Mouse (Mus musculus): ENCODE measurements around the gene Gm3336. TPM values are rescaled to one million over a fixed set of nuclear protein-coding genes. Genes with fewer than 3 reads are reported as not detected.
A peak's percentile ranks its signal among the peaks of the same experiment; 100 is the strongest.

The Gm3336 gene
- polyA plus RNA-seq, 1 experiment from 2014 or later: 32.2 TPM

DNA sequence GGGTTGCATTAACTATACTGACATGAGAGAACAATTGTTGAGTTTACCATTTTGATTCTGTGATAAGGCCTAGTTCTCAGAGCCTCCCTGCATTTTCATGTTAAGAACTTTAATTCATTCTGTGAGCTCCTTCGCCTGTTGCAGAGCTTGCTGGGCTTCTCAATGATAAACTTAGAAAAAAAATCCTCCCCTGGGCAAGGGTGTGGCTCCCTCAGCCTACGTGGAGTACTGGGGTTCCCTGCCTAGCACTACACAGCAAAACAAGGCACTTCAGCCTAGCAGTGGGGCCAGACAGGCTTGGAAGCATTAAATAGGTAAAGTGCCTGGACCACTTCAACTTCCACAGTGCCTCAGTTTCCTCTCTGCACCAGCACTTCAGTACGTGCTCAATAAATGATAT lies 36.9 kb upstream of the Gm3336 start:
- Histone ChIP-seq H3K4me3 (ENCODE audit: low read depth, low read length) (no peak overlapping the region), H3K27me3 (ENCODE audit: control insufficient read depth, insufficient read depth, low read length) (no peaks in the 10 kb centered on the region), H3K9ac (ENCODE audit: low read length) (no peak overlapping the region), H3K9me3 (ENCODE audit: control insufficient read depth, low read length) (no peaks in the 10 kb centered on the region), H3K27ac (replicated peaks) (peak overlapping the region; percentile 91), H3K4me1 (replicated peaks; ENCODE audit: control insufficient read depth, insufficient read depth) (peaks cover 4% of the 10 kb centered on the region), H3K4me2 (replicated peaks; ENCODE audit: low read depth) (no peak overlapping the region), H3K36me3 (ENCODE audit: control insufficient read depth, insufficient read depth, low read length) (0 out of 2 replicates have a peak, but pooled peaks cover 3% of the 10 kb centered on the region)
- WGBS: 50% methylated on average over 3 of the region's 3 CpGs
- TF ChIP-seq CTCF (IDR thresholded peaks at IDR 0.05; ENCODE audit: low read depth) (no peak), EP300 (optimal IDR thresholded peaks at IDR 0.05) (no peak)
- DNase-seq (ENCODE audit: low spot score) (no peak), ATAC-seq (ENCODE audit: low FRiP score, low TSS enrichment) (no peak)

DNA sequence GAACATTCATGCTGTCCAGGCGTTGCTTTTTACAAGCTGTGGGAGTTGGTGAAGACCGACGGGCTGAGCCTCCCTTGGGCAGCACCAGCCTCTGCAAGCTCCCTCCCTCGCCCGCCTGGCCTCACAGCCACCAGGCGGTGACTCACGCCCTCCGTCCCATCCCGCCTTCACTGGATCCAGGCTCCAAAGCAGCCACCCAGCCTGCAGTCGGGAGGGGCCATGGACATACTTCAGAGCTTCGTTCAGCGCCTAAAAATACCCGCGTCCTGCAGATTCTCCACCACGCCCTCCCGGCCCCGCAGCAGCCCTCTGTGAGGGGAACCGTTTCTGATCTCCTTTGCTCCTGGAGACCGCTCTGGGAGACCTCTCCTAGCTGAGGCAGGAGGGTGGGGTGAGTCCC lies 36.1 kb upstream of the Gm3336 start:
- ATAC-seq (ENCODE audit: low FRiP score, low TSS enrichment): peak; percentile 84
- Histone ChIP-seq H3K36me3 (ENCODE audit: control insufficient read depth, insufficient read depth, low read length) (0 out of 2 replicates have a peak, but pooled peaks cover 3% of the 10 kb centered on the region), H3K9me3 (ENCODE audit: control insufficient read depth, low read length) (no peaks in the 10 kb centered on the region), H3K4me3 (ENCODE audit: low read depth, low read length) (no peak overlapping the region), H3K9ac (ENCODE audit: low read length) (peak overlapping the region; percentile 38; the same call in 1 of the 2 replicates), H3K4me2 (replicated peaks; ENCODE audit: low read depth) (peak overlapping the region; percentile 31), H3K27ac (replicated peaks) (peak overlapping the region; percentile 91), H3K4me1 (replicated peaks; ENCODE audit: control insufficient read depth, insufficient read depth) (peaks cover 4% of the 10 kb centered on the region), H3K27me3 (ENCODE audit: control insufficient read depth, insufficient read depth, low read length) (no peaks in the 10 kb centered on the region)
- peak; percentile 58 for TF ChIP-seq CTCF (IDR thresholded peaks at IDR 0.05; ENCODE audit: low read depth)
- no peak for TF ChIP-seq EP300 (optimal IDR thresholded peaks at IDR 0.05)
- 3% methylated on average over 19 of the region's 19 CpGs for WGBS
- DNase-seq (ENCODE audit: low spot score): peak; percentile 89

DNA sequence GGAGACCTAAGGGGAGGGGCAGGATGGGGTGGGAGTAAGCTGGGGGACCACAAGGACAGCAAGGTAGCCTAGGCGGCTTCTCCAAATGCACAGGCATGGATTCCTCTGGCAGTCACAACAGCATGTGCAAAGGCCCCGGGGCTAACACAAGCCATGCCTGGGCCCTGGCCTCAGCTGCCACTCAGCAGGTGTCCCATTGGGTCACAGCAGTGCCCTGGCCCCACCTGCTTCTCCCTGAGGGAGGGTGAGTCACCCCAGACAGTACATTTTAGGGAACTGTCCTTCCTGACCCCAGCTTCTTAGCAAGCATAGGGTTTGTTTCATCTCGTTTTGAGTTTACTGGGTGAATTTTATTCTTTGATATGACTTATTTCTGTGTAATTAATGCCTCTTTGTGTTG lies 35.7 kb upstream of the Gm3336 start:
- peak overlapping the region; percentile 31 for H3K4me2 ChIP-seq (replicated peaks; ENCODE audit: low read depth)
- peak overlapping the region; percentile 91 for H3K27ac ChIP-seq (replicated peaks)
- H3K4me3 ChIP-seq (ENCODE audit: low read depth, low read length): no peak overlapping the region
- H3K4me1 ChIP-seq (replicated peaks; ENCODE audit: control insufficient read depth, insufficient read depth): peaks cover 4% of the 10 kb centered on the region
- TF ChIP-seq EP300 (optimal IDR thresholded peaks at IDR 0.05) (no peak), CTCF (IDR thresholded peaks at IDR 0.05; ENCODE audit: low read depth) (no peak)
- ATAC-seq (ENCODE audit: low FRiP score, low TSS enrichment) (no peak), DNase-seq (ENCODE audit: low spot score) (no peak)
- WGBS: 54% methylated on average over 3 of the region's 3 CpGs
- H3K9ac ChIP-seq (ENCODE audit: low read length): peak overlapping the region; percentile 38; the same call in 1 of the 2 replicates
- H3K36me3 ChIP-seq (ENCODE audit: control insufficient read depth, insufficient read depth, low read length): 0 out of 2 replicates have a peak, but pooled peaks cover 3% of the 10 kb centered on the region
- H3K9me3 ChIP-seq (ENCODE audit: control insufficient read depth, low read length): no peaks in the 10 kb centered on the region
- H3K27me3 ChIP-seq (ENCODE audit: control insufficient read depth, insufficient read depth, low read length): no peaks in the 10 kb centered on the region

DNA sequence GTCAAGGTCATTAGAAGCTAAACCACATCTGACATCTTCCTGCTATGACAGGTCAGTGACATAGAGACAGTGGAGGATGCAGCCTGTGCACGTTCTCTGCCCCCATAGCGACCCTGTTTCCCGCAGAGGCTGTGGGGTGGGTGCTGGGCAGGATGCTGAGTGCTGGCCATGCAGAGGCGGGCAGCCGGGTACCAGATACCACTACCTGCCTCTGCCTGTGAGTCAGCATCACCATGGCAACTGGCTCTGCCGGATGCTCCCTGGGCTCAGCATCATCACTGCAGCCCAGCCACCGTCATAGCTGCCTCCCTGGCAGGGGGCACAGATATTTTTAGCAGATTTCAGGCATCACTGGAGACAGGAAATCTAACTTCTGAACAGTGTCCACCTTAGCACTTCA lies 34.1 kb upstream of the Gm3336 start:
- H3K27ac ChIP-seq (replicated peaks): no peak overlapping the region
- H3K4me3 ChIP-seq (ENCODE audit: low read depth, low read length): no peak overlapping the region
- H3K9me3 ChIP-seq (ENCODE audit: control insufficient read depth, low read length): no peaks in the 10 kb centered on the region
- peaks cover 4% of the 10 kb centered on the region for H3K4me1 ChIP-seq (replicated peaks; ENCODE audit: control insufficient read depth, insufficient read depth)
- no peaks in the 10 kb centered on the region for H3K27me3 ChIP-seq (ENCODE audit: control insufficient read depth, insufficient read depth, low read length)
- DNase-seq (ENCODE audit: low spot score): peak; percentile 16
- no peak overlapping the region for H3K4me2 ChIP-seq (replicated peaks; ENCODE audit: low read depth)
- TF ChIP-seq CTCF (IDR thresholded peaks at IDR 0.05; ENCODE audit: low read depth): no peak
- TF ChIP-seq EP300 (optimal IDR thresholded peaks at IDR 0.05): no peak
- no peak overlapping the region for H3K9ac ChIP-seq (ENCODE audit: low read length)
- no peak for ATAC-seq (ENCODE audit: low FRiP score, low TSS enrichment)
- WGBS: 64% methylated on average over 7 of the region's 7 CpGs
- H3K36me3 ChIP-seq (ENCODE audit: control insufficient read depth, insufficient read depth, low read length): no peaks in the 10 kb centered on the region

DNA sequence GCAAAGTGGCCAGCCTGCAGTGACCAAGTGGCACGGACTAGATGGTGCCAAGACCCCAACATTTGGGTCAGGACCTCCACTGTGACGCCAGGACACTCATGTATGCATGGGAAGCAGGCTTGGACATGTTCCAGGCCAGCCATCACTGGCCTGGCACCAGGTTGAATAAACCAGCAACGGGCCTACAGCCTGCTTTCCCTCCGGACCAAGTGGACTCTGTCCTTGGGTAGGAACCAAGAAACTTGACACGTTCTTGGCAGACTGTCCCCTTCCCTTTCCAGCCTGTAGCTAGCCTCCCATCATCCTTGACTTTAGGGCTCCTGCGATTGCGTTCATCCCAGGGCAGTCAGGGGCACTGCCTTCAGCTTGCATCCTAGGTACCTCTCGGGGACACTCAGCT lies 30.8 kb upstream of the Gm3336 start:
- peak overlapping the region; percentile 36; the same call in 1 of the 2 replicates for H3K27ac ChIP-seq (replicated peaks)

DNA sequence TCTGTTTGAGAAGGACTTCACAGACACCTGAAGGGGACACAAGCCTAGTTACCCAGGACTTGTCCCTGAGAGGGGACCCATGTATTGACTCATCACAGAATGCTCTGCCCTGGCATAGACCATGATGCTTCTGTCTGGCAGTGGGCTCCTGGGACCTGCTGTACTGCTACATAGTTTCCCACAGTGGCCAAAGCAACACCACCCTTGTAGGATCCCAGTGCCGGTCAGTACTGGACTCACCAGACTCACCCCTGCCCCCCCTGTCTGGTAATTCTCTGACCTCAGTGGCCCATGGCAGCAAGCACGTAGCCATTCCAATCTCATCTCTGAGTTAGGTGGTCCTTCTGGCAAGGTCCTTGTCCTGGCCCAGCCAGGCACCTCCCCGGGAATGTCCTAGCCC lies 30.2 kb upstream of the Gm3336 start:
- no peaks in the 10 kb centered on the region for H3K27me3 ChIP-seq (ENCODE audit: control insufficient read depth, insufficient read depth, low read length)
- peak overlapping the region; percentile 36; the same call in 1 of the 2 replicates for H3K27ac ChIP-seq (replicated peaks)
- ATAC-seq (ENCODE audit: low FRiP score, low TSS enrichment): no peak
- peaks cover 9% of the 10 kb centered on the region; the same call in 1 of the 2 replicates for H3K4me1 ChIP-seq (replicated peaks; ENCODE audit: control insufficient read depth, insufficient read depth)
- no peak overlapping the region for H3K4me2 ChIP-seq (replicated peaks; ENCODE audit: low read depth)
- no peak overlapping the region for H3K9ac ChIP-seq (ENCODE audit: low read length)
- H3K36me3 ChIP-seq (ENCODE audit: control insufficient read depth, insufficient read depth, low read length): no peaks in the 10 kb centered on the region
- H3K9me3 ChIP-seq (ENCODE audit: control insufficient read depth, low read length): no peaks in the 10 kb centered on the region
- TF ChIP-seq CTCF (IDR thresholded peaks at IDR 0.05; ENCODE audit: low read depth): no peak
- no peak for TF ChIP-seq EP300 (optimal IDR thresholded peaks at IDR 0.05)
- WGBS: 91% methylated on average over 3 of the region's 3 CpGs
- no peak overlapping the region for H3K4me3 ChIP-seq (ENCODE audit: low read depth, low read length)
- DNase-seq (ENCODE audit: low spot score): no peak

More for the DNA sequence above, 30.8 kb upstream of the Gm3336 start:
- Histone ChIP-seq H3K4me2 (replicated peaks; ENCODE audit: low read depth) (no peak overlapping the region), H3K9ac (ENCODE audit: low read length) (no peak overlapping the region), H3K27me3 (ENCODE audit: control insufficient read depth, insufficient read depth, low read length) (no peaks in the 10 kb centered on the region), H3K9me3 (ENCODE audit: control insufficient read depth, low read length) (no peaks in the 10 kb centered on the region), H3K4me1 (replicated peaks; ENCODE audit: control insufficient read depth, insufficient read depth) (peaks cover 10% of the 10 kb centered on the region), H3K4me3 (ENCODE audit: low read depth, low read length) (no peak overlapping the region), H3K36me3 (ENCODE audit: control insufficient read depth, insufficient read depth, low read length) (no peaks in the 10 kb centered on the region)
- TF ChIP-seq EP300 (optimal IDR thresholded peaks at IDR 0.05): no peak
- TF ChIP-seq CTCF (IDR thresholded peaks at IDR 0.05; ENCODE audit: low read depth): no peak
- WGBS: 44% methylated on average over 8 of the region's 8 CpGs
- peak; percentile 48 for DNase-seq (ENCODE audit: low spot score)
- ATAC-seq (ENCODE audit: low FRiP score, low TSS enrichment): no peak; the same call in 1 of the 2 replicates
